Mouse (Mus musculus) A20 (cell line): ENCODE data around the gene Ttc1.

Experiments
- DNase-seq: peaks from one replicate; pipeline ENCODE4 v3.0.0-alpha.2; 2011; ENCODE audit warnings: low read depth, low spot score

Gene Ttc1

DNA sequence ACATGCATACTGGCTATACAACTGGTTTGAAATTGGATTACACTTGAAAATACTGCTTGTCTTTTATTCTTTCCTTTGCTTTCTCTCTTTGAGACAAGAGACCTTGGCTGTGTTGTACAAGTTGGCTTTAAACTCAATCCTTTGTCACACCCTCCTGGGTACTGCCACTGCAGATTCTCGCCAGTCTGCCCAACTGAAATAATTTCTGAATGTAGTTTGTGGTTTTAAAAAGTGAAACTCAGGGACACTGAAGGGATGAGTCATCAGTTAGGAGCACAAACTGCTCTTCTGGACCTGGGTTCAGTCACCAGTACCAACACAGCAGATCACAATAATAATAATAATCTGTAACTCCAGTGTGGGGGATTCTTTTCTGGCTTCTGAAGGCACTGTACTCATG is 44.3 kb downstream of the Ttc1 start:
- DNase-seq = no peak

DNA sequence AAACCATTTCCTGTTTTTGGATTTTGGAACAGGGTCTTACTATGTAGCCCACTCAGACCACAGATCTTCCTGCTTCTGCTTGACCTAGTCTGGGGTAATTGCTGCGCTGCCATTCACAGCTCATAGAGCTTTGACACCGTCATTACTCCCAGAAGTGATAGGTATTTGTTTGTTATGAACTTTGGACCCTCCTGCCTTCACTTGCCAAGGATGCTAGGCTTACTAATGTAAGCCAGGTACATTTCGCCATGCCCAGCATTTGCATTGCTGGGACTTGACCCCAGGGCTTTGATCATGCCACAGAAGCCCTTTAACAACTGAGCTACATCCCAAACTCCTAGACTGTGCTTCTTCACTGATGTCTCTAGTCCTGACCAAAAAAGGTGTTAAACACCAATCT is 47.5 kb downstream of the Ttc1 start:
- DNase-seq = no peak

DNA sequence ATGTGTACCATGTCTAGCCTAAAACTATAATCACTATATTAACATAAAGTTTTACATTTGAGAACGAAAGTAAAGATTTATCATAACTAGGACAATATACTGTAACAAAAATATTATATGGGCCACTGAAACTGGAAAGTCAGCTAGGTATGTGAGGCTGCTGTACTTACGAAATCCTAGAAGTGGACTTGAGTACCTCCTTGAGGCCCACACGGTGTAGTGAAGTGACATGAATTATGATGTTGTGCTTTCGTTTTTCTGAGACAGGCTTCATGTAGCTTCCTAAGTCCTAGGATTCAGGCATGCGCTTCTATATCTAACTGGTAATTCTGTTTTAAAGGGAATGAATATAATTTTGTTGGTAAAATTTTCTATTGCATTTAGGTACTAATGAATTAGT is 49.2 kb downstream of the Ttc1 start:
- DNase-seq = no peak

DNA sequence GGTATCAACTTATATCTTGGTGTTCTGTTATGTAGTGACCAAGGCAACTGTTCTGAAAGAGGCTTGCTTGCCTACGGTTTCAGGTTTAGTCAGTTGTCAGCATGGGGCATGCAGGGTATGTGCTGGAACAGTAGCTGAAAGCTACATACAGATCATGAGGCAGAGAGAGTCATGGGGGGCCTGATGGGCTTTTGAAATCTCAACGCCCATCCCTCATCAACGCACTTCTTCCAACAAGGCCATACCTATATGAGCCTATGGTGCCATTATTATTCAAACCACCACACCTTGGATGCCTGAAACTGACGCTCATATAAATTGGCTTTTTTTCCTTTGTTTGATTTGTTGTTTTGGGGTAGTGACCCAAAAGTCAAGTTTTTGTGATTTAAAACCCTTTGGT is 51.2 kb downstream of the Ttc1 start:
- DNase-seq = no peak

DNA sequence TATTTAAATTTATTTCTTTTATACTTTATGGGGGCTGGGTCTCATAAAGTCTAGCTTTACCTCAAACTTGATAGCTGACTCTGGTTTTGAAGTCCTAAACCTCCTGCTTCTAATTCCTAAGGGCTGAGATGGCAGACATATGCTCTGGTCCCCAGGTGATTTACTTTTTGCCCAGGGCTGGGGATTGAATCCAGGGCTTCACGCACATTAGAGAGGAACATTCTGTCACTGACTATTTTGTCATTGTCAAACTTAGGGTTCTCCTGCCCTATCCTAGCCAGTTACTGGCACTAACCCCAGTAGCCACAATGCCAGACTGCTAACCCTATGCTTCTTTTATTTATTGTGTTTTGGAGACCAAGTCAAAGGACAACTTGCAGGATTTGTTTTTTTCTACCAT is 59.0 kb downstream of the Ttc1 start:
- no peak for DNase-seq

DNA sequence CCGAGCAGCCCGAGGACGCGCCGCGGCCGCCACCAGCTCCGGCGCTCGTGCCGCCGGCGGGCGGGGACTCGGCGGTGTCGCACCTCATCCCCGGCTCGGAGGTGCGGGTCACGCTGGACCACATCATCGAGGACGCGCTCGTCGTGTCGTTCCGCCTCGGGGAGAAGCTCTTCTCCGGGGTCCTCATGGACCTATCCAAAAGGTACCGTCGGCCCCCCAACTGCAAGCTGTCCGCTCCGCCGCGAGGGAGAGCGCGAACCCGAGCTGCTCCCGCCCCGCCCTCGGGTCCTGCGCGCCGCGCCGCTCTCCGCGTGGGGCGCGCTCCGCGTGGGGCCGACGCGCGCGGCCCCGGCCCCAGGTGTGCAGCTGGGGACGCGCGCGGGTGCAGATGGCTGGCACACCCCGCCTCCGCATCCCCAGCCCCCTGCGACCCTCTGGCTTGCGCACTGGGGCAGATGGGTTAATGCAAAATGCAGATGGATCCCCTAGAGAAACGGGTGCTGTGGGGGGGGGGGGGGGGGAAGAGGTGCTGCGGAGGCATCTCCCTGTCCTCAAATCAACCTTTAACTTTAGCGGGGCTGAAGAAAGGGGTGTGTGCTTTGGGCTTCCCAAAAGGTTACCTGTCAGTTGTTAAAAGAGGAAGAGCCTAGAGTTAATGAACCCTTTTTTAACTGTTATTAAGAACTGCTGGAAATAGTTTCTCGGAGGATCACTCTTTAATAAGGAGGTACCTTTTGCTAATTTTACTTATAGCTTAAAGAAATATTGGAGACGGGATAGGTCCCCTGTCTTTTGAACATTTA is 65.2 kb downstream of the Ttc1 start:
- peak; percentile 73 for DNase-seq

DNA sequence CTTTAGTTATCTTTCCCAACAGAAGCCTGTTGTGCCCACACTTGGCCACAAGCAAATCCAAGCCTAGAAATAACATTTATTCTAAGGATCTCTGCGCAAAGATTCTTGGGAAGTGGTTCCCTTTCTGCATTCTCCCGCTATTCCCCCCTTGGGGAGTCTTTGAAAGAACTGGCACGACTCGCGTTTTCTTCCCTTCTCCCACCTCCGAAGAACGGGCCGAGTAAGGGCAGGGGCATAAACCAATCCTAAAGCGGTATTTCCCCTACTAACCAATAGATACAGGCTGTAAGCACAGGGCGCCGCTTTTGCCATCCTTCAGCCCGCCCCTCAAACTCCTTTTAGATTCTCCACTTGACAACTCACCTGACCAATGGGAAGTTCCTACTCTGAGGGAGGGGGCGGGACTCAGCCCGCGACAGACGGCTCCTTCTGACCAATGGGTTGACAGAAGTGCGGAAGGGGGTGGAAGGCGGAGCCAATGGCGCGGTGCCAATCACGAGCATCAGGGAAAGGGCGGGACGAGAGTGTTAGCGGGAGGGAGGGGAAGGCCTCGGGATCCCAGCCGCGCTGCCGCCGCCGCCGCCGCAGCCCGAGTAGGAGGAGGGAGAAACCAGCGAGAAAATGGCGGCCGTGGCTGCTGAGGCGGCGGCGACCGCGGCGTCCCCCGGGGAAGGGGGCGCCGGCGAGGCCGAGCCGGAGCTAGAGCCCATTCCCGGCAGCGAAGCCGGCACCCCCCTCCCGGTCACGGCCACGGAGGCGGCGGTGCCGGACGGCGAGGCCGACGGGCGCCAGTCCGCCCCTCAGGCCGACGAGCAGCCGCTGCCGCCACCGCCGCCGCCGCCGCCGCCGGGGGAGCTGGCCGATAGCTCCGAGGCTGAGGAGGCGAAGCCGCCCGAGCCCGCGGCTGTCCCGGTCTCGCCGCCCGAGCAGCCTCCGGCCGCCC is 66.1 kb downstream of the Ttc1 start, which contains the start of gene Pwwp2a:
Pwwp2a (plus strand) TSS at position 527 of the 943 bp plus-strand sequence.
- DNase-seq = peak; percentile 99
